Mouse (Mus musculus) intestine, embryonic 15.5 days (tissue): ENCODE data around the gene Gtpbp8. TPM values are rescaled to one million over a fixed set of nuclear protein-coding genes. Genes with fewer than 3 reads are reported as not detected.

Experiments
- ATAC-seq: fragments of 200-750 bp; cut with Nextera tagmentation; 2 replicates; pipeline ENCODE4 v1.8.0; 2017; ENCODE audit warnings: moderate TSS enrichment, moderate library complexity
- H3K27ac ChIP-seq: fragments of 300-500 bp; sonication (generic); 2 replicates; pipeline ENCODE4 v1.5.1; 2015; ENCODE audit warnings: mild to moderate bottlenecking, inconsistent platforms
- H3K27me3 ChIP-seq: fragments of 300-500 bp; sonication (generic); replicated peaks from 2 replicates; pipeline ENCODE4 v1.6.1; 2015; ENCODE audit warnings: inconsistent platforms
- H3K36me3 ChIP-seq: fragments of 300-500 bp; sonication (generic); 2 replicates; pipeline ENCODE4 v1.6.1; 2015; ENCODE audit warnings: inconsistent platforms
- H3K4me1 ChIP-seq: fragments of 300-500 bp; sonication (generic); replicated peaks from 2 replicates; pipeline ENCODE4 v1.6.1; 2015; ENCODE audit warnings: inconsistent platforms
- H3K4me2 ChIP-seq: fragments of 300-500 bp; sonication (generic); replicated peaks from 2 replicates; pipeline ENCODE4 v1.6.1; 2015; ENCODE audit warnings: mild to moderate bottlenecking, inconsistent platforms
- H3K4me3 ChIP-seq: fragments of 300-500 bp; sonication (generic); replicated peaks from 2 replicates; pipeline ENCODE4 v1.5.1; 2015; ENCODE audit warnings: inconsistent platforms
- H3K9ac ChIP-seq: fragments of 300-500 bp; sonication (generic); 2 replicates; pipeline ENCODE4 v1.6.1; 2015; ENCODE audit warnings: inconsistent platforms
- H3K9me3 ChIP-seq: fragments of 300-500 bp; sonication (generic); 2 replicates; pipeline ENCODE4 v1.6.1; 2016; ENCODE audit warnings: inconsistent platforms
- WGBS: fragments of 180-500 bp; shearing (Covaris S2); methylation state at CpG from one replicate; pipeline ENCODE4 v1.1.7; 2015; 5-methylcytosine and 5-hydroxymethylcytosine counted together
- polyA plus RNA-seq: library from polyadenylated mRNA; unstranded; fragments of >200 nt; fragmentation: Nextera tagmentation; extraction: Ambion mirVana; gene quantifications from 2 replicates; pipeline ENCODE4 v1.2.1, GENCODE M21; 2015

Gtpbp8 gene
- polyA plus RNA-seq, 1 experiment from 2014 or later = 35.0 TPM

DNA sequence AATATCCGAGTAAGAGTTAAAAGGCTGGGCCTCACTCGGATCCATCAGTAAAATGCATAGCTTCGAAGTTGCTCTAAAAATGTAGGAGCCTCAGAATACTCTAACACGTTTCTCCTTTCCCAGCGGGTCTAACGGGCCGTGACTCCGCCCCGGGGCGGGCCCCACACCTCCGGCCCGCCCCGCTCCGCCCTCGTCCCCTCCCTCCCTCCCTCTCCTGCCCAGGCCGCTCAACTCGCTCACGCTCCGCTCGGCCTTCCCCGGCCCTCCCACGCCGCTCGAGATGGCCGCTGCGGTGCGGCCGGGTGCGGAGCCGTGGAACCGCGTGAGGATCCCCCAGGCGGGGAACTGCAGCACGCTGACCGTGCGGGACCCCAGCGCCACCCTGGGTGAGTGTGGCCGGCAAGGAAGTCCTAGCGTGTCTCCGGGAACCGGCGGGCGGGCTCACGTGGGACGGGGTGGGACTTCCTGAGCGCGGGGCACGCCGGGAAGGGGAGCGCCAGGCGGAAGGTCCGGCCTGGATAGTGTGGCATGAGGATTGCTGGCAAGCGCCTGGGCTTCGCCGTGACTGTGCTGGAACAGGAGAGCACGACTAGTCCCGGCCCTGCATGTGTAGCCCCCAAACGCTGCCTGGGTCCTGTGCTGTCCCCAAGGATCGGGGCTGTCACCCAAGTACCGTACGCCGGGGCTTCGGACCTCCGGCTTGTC is 21.9 kb downstream of the Gtpbp8 start, which contains the start of gene Nepro:
Nepro (plus strand) TSS at position 219 of the 705 bp plus-strand sequence.
- H3K36me3 ChIP-seq = peaks cover 5% of the 10 kb centered on the region; the same call in 1 of the 2 replicates

DNA sequence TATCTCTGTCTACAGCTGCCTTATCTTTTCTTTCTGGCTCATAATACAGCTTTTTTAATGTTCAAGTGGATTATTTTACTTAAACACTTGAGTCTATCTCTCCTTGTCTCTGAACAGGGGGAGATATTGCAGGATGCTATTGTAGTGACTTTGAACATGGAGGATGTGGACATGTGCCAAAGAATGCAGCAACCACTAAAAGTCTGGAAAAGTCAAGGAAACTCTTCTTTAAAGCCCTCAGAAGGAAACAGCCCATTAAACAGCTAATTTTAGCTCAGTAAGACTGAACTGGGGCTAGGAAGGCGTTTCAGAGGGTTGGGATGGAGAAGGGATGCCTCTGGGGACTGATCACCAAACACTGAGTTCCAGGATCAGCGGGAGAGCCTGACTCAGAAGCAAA is 23.5 kb downstream of the Gtpbp8 start:
- 0 out of 2 replicates have a peak overlapping the region, but pooled peaks have one; percentile 7 for H3K27ac ChIP-seq

More for the DNA sequence above, 21.9 kb downstream of the Gtpbp8 start, which contains the start of gene Nepro:
- peaks cover 9% of the 10 kb centered on the region for H3K4me1 ChIP-seq
- H3K27ac ChIP-seq = peak within 1 kb of the TSS; percentile 95
- WGBS = under 1% methylated on average over 64 of the region's 64 CpGs
- peak within 1 kb of the TSS; percentile 93 for H3K9ac ChIP-seq
- peak within 1 kb of the TSS; percentile 62 for H3K4me2 ChIP-seq
- H3K27me3 ChIP-seq = no peaks in the 10 kb centered on the region
- peak within 1 kb of the TSS; percentile 92 for H3K4me3 ChIP-seq
- no peaks in the 10 kb centered on the region for H3K9me3 ChIP-seq
- peak; percentile 98 for ATAC-seq

DNA sequence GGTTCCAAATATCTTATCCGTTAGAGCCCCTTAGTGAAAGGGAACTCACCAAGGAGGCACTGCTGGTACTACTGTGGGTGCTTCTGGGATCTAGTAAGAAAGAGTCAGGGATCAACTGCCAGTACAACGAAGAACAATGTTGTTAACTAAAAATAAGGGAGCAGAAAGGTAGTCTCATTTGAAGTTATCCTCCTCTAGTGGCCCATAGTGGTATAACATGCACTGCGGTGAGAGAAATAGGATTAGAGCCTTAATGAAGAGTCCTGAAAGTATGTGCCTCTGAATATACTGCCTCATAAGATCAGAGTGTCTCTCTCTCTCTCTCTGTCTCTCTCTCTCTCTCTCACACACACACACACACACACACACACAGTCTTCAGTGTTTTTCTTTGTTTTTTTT is 25.6 kb downstream of the Gtpbp8 start:
- no peak overlapping the region for H3K9ac ChIP-seq
- H3K9me3 ChIP-seq = no peaks in the 10 kb centered on the region
- H3K27ac ChIP-seq = no peak overlapping the region
- H3K4me2 ChIP-seq = no peak overlapping the region
- ATAC-seq = no peak
- H3K4me1 ChIP-seq = peaks cover 6% of the 10 kb centered on the region
- H3K27me3 ChIP-seq = no peaks in the 10 kb centered on the region
- WGBS = 89% methylated on average over 3 of the region's 3 CpGs
- H3K36me3 ChIP-seq = peaks cover 5% of the 10 kb centered on the region; the same call in 1 of the 2 replicates
- no peak overlapping the region for H3K4me3 ChIP-seq

More for the DNA sequence above, 23.5 kb downstream of the Gtpbp8 start:
- Histone ChIP-seq H3K36me3 (peaks cover 5% of the 10 kb centered on the region; the same call in 1 of the 2 replicates), H3K4me2 (peak overlapping the region; percentile 2; the same call in 1 of the 2 replicates), H3K27me3 (no peaks in the 10 kb centered on the region), H3K4me3 (no peak overlapping the region), H3K9ac (no peak overlapping the region), H3K9me3 (no peaks in the 10 kb centered on the region), H3K4me1 (peaks cover 9% of the 10 kb centered on the region)
- 58% methylated on average over 2 of the region's 2 CpGs for whole genome bisulfite sequencing
- no peak for ATAC-seq

DNA sequence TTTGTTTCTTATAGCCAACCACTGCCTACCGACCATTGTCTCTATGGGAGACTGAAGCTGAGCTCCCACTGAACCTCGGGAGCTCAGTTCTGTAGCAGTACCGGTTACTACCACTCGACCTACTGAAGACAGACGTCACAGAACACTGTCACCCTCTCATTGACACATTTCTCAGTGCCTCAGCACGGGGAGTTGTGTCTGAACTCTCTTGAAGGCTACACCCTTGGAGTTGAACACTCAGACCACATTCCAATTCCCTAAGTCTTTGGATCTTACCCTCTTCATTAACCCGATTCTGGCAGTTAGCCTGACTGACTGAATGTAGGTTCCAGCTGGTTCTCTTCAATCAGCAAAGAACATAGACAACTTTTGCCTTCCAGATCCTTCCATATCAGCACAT is 26.8 kb downstream of the Gtpbp8 start:
- Histone ChIP-seq H3K4me2 (no peak overlapping the region), H3K4me1 (peaks cover 3% of the 10 kb centered on the region), H3K27me3 (no peaks in the 10 kb centered on the region), H3K4me3 (no peak overlapping the region), H3K27ac (no peak overlapping the region), H3K9me3 (no peaks in the 10 kb centered on the region), H3K36me3 (peaks cover 5% of the 10 kb centered on the region; the same call in 1 of the 2 replicates), H3K9ac (no peak overlapping the region)
- no peak for ATAC-seq
- WGBS = 74% methylated on average over 7 of the region's 7 CpGs

DNA sequence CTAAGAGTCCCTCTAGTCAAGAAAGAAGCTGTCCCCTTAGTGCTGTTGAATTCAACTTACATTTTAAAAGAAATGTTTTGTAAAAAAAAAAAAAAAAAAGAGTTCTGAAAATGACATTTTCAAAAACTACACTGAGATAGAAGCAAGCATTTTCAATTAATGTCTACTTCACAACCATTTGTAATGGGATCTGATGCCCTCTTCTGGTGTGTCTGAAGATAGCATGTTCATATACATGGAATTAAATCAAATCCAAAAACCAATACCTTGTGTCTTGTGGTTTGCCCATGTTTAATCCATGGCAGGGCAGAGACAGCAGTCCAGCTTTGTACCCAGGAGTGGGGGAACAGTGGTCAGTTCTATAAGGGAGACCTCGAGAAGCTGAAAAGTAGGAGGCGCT is 28.3 kb downstream of the Gtpbp8 start:
- 68% methylated on average over 2 of the region's 2 CpGs for whole genome bisulfite sequencing
- Histone ChIP-seq H3K36me3 (peaks cover 5% of the 10 kb centered on the region; the same call in 1 of the 2 replicates), H3K9ac (no peak overlapping the region), H3K9me3 (no peaks in the 10 kb centered on the region), H3K27me3 (no peaks in the 10 kb centered on the region), H3K4me2 (no peak overlapping the region), H3K4me1 (no peaks in the 10 kb centered on the region; the same call in 1 of the 2 replicates), H3K27ac (no peak overlapping the region), H3K4me3 (no peak overlapping the region)
- no peak for ATAC-seq

DNA sequence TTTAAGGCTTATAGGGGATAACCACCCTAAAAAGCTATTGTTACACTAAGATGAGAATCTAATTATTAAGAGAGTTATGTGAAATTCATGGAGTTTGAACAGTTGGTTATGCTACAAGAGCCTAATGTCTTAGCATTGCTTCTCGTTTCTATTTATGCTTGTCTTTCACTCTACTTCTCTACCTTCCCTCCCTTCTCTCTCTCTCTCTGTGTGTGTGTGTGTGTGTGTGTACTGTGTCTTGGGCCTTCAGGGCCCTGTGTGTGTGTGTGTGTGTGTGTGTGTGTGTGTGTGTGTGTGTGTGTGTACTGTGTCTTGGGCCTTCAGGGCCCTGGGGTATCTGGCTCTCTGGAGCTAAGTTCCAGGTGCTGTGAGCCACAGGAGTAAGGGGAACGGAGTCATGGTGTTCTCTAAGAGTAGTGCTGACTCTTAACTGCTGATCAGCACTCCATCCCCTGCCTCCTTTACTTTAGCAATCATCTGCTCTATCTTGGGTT is 29.0 kb downstream of the Gtpbp8 start:
- Histone ChIP-seq H3K4me1 (no peaks in the 10 kb centered on the region), H3K4me3 (no peak overlapping the region), H3K27me3 (no peaks in the 10 kb centered on the region), H3K9me3 (no peaks in the 10 kb centered on the region), H3K36me3 (peaks cover 5% of the 10 kb centered on the region; the same call in 1 of the 2 replicates), H3K4me2 (no peak overlapping the region), H3K27ac (no peak overlapping the region), H3K9ac (no peak overlapping the region)
- ATAC-seq = peak; percentile 55
- 80% methylated on average over 2 of the region's 2 CpGs for WGBS

DNA sequence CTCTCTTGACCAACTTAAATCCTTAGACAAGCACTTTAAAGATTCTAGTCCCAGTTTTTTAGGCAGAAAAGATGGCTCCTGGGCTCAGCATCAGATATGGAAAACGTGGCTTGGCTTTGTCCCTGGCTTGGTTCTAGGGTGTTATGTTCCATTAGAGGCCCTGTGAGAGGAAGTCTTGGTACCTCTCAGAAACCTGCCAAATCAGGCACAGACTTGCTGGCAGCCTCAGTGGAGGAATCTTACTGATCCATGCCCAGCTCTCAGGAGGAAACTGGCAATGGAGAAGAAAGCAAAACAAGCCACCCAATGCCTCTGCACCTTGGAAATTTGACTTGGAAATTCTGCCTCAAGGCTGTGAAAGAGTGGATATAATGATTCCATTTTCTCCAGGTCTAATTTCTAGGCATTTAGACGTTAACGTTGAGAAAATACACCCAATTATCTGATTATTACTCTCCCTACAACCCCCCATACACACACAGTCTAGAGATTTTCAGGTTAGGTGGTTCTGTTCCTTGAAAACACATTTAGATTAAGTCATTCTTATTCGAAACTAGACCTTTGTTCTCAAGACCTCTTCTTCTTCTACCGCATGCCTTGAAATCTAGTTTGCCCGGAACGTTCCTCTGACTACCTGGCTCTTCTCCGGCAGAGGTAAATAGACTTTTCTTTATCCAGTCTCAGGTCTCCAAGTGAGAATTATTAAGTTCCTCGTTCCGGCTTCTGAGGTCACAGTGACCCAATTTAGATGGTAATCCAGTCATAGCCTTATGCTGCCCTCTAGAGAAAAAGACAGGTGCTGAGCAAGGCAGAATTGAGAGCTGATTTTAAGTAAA is 29.6 kb downstream of the Gtpbp8 start:
- H3K27me3 ChIP-seq = no peaks in the 10 kb centered on the region
- H3K36me3 ChIP-seq = peaks cover 5% of the 10 kb centered on the region; the same call in 1 of the 2 replicates
- ATAC-seq = peak; percentile 84
- no peak overlapping the region for H3K27ac ChIP-seq
- no peak overlapping the region for H3K4me2 ChIP-seq
- 39% methylated on average over 10 of the region's 10 CpGs for WGBS
- H3K9me3 ChIP-seq = no peaks in the 10 kb centered on the region
- H3K4me1 ChIP-seq = no peaks in the 10 kb centered on the region
- H3K9ac ChIP-seq = no peak overlapping the region
- H3K4me3 ChIP-seq = no peak overlapping the region

DNA sequence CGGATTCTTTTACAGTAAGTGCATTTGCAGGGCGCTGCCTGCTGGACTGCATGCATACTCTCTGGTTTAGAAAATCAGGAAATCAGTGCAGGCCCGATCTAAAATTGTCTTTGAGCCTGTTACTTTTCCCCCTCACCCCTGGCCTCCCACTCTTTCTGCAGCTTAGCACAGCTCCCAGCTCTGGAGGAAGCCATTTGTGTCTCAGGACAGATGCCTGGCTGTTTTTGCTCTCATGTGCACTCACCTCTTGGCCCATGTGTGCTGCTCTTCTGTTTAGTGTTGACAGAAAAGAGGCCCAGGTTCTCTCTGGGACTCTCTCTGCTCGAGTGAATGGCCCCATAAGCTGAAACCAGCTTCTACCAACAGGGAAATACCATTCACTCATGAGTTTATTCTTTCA is 42.7 kb downstream of the Gtpbp8 start:
- peaks cover 2% of the 10 kb centered on the region; the same call in 1 of the 2 replicates for H3K9me3 ChIP-seq
- H3K27ac ChIP-seq = peak overlapping the region; percentile 54
- H3K27me3 ChIP-seq = no peaks in the 10 kb centered on the region
- H3K4me1 ChIP-seq = peaks cover 7% of the 10 kb centered on the region
- WGBS = 36% methylated on average over 4 of the region's 4 CpGs
- peak; percentile 49; the same call in 1 of the 2 replicates for ATAC-seq
- no peak overlapping the region for H3K4me2 ChIP-seq
- H3K4me3 ChIP-seq = no peak overlapping the region
- H3K36me3 ChIP-seq = no peaks in the 10 kb centered on the region
- H3K9ac ChIP-seq = no peak overlapping the region

DNA sequence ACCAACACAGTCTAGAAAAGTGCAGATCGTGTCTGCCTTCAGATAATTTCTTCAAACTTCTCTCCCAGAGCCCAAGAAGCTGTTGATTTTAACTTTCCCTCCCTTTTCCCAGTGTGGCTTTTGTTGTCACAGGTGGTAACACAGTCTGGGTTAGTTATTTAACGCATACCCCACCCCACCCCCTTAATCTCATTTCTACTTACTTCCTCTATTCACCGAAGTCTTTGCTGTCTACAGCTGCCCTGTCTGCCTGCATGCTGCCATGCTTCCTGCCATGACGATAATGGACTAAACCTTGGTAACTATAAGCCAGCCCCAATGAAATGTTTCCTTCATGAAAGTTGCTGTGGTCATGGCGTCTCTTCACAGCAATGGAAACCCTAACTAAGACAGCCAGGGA is 43.9 kb downstream of the Gtpbp8 start:
- Histone ChIP-seq H3K4me1 (peaks cover 12% of the 10 kb centered on the region), H3K9me3 (peaks cover 2% of the 10 kb centered on the region; the same call in 1 of the 2 replicates), H3K27me3 (no peaks in the 10 kb centered on the region), H3K4me3 (no peak overlapping the region), H3K9ac (no peak overlapping the region), H3K36me3 (no peaks in the 10 kb centered on the region), H3K4me2 (no peak overlapping the region), H3K27ac (no peak overlapping the region)
- 66% methylated on average over 5 of the region's 5 CpGs for WGBS
- no peak for ATAC-seq

DNA sequence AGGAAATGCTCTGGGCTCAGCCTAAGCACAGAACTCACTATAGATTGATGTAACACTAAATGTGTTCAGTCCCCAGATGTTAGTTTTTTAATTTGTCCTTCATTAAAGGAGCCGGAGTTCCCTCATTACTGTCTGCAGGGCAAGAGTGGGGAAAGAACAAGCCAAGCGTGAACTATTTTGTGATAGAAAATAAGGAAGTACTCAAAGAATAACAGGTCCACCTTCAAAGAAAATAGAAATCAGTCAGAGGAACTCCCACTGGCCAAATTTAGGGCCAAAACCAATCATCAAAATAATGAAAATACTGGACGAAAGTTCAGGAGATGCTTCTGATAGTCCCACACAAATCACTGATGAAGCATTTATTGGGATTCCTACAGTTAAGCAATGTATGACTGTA is 45.0 kb downstream of the Gtpbp8 start:
- ATAC-seq = no peak
- H3K4me3 ChIP-seq = no peak overlapping the region
- no peaks in the 10 kb centered on the region for H3K36me3 ChIP-seq
- no peaks in the 10 kb centered on the region for H3K27me3 ChIP-seq
- H3K9me3 ChIP-seq = no peaks in the 10 kb centered on the region
- peaks cover 18% of the 10 kb centered on the region for H3K4me1 ChIP-seq
- no peak overlapping the region for H3K9ac ChIP-seq
- 84% methylated on average over 3 of the region's 3 CpGs for WGBS
- no peak overlapping the region for H3K27ac ChIP-seq
- H3K4me2 ChIP-seq = no peak overlapping the region

DNA sequence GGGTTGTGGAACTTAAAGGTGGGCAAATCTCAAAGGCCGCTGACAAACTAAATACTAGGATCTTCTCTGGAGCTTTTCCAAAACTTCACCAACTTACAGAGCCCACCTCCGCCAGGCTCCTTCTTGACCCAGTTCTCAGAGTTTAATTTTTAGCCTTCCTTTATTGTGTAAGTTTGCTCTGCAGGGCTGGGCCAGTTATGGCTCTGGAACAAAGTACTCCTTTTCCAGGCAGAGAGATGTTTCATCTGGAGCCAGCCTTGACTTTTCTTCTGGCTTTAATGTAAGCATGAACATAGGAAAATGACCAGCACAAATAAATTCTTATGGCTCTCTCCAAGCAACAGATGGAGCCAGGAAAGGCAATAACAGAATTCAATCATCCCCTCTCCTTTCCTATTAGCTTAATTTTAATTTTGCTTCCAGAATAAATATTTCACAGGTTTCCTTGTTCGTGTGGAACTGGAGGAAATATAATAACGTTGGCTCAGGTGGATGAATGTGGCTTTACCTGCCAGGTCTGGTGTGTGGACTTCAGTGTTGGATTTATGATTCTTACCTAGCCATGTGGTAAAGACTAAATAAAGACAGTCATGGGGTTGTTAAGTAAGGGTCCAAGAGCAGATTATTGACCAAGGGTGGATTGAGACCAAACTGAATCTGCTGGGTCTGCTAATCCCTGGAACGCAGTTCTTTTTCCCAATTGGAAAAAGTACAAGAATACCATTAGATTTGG is 48.5 kb downstream of the Gtpbp8 start:
- Histone ChIP-seq H3K4me2 (no peak overlapping the region), H3K27ac (peak overlapping the region; percentile 54; the same call in 1 of the 2 replicates), H3K27me3 (no peaks in the 10 kb centered on the region), H3K4me1 (0 out of 2 replicates have a peak, but pooled peaks cover 16% of the 10 kb centered on the region), H3K36me3 (no peaks in the 10 kb centered on the region), H3K4me3 (no peak overlapping the region), H3K9me3 (no peaks in the 10 kb centered on the region), H3K9ac (no peak overlapping the region)
- peak; percentile 65 for ATAC-seq
- WGBS = 58% methylated on average over 5 of the region's 5 CpGs
